Mouse (Mus musculus) layer of hippocampus, adult 18-20 months (tissue): ENCODE data around the gene Dgkd. TPM values are rescaled to one million over a fixed set of nuclear protein-coding genes. Genes with fewer than 3 reads are reported as not detected.
A peak's percentile ranks its signal among the peaks of the same experiment; 100 is the strongest.

Experiments used
- DNase-seq, 2 experiments: peaks; one replicate each; pipeline ENCODE4 v3.0.0; 2022; ENCODE audit warnings: low spot score in 2 of 2
- total RNA-seq, 2 experiments: library from RNA; stranded (reverse); gene quantifications; 2 replicates each; pipeline ENCODE4 v1.2.3; 2021

Gene Dgkd
- total RNA-seq, 2 experiments from 2014 or later: 92.0 to 100 TPM

- DNase-seq: peak; percentile 60 to 72
These were observed 4.7 kb upstream of the Dgkd start for GRCm38 (mm10) chr1:87848237-87848996.

GRCm38 (mm10) chr1:87849278-87849677 lies 3.8 kb upstream of the Dgkd start:
- DNase-seq: no peak

- DNase-seq: no peak
These were observed 1.7 kb upstream of the Dgkd start for GRCm38 (mm10) chr1:87851344-87851743.

- no peak for DNase-seq
These were observed 851 bp upstream of the Dgkd start for GRCm38 (mm10) chr1:87852081-87852790.

GRCm38 (mm10) chr1:87853601-87854361 lies 694 bp downstream of the Dgkd start:
- no peak for DNase-seq

- no peak for DNase-seq
These were observed 1.3 kb downstream of the Dgkd start for GRCm38 (mm10) chr1:87854411-87854810.

- DNase-seq: no peak
These were observed 1.8 kb downstream of the Dgkd start for GRCm38 (mm10) chr1:87854851-87855251.

GRCm38 (mm10) chr1:87855522-87855921 lies 2.4 kb downstream of the Dgkd start:
- DNase-seq: no peak

GRCm38 (mm10) chr1:87856823-87857222 lies 3.7 kb downstream of the Dgkd start:
- DNase-seq: peak in 1 of 2 experiments; percentile 62

- DNase-seq: no peak
These were observed 4.9 kb downstream of the Dgkd start for GRCm38 (mm10) chr1:87858031-87858430.

GRCm38 (mm10) chr1:87858529-87858928 lies 5.4 kb downstream of the Dgkd start:
- DNase-seq: no peak

- DNase-seq: no peak
These were observed 10.5 kb downstream of the Dgkd start for GRCm38 (mm10) chr1:87863602-87864001.

- DNase-seq: no peak
These were observed 11.8 kb downstream of the Dgkd start for GRCm38 (mm10) chr1:87864889-87865288.

- no peak for DNase-seq
These were observed 13.6 kb downstream of the Dgkd start for GRCm38 (mm10) chr1:87866672-87867071.

- DNase-seq: no peak
These were observed 18.5 kb downstream of the Dgkd start for GRCm38 (mm10) chr1:87871546-87871945.

GRCm38 (mm10) chr1:87873081-87873480 lies 20.0 kb downstream of the Dgkd start:
- DNase-seq: no peak

GRCm38 (mm10) chr1:87876065-87876464 lies 23.0 kb downstream of the Dgkd start:
- no peak for DNase-seq

GRCm38 (mm10) chr1:87877552-87878283 lies 24.6 kb downstream of the Dgkd start:
- DNase-seq: no peak

- DNase-seq: no peak
These were observed 25.9 kb downstream of the Dgkd start for GRCm38 (mm10) chr1:87879034-87879433.

- DNase-seq: peak; percentile 83 to 91
These were observed 26.6 kb downstream of the Dgkd start for GRCm38 (mm10) chr1:87879494-87880325.
